Mouse (Mus musculus) kidney, adult 18-20 months (tissue): ENCODE measurements around the gene Unc45b.

Experiments
- DNase-seq: peaks from one replicate; pipeline ENCODE4 v3.0.0; 2021

Unc45b gene

GRCm38 (mm10) chr11:82910250-82910649 is at the start of gene Unc45b:
TSS of gene Unc45b (plus strand) at chr11:82910550.
- DNase-seq = no peak

GRCm38 (mm10) chr11:82860759-82861158 is 49.6 kb upstream of the Unc45b start:
- DNase-seq = no peak

- no peak for DNase-seq
Measured at GRCm38 (mm10) chr11:82861558-82861957, 48.8 kb upstream of the Unc45b start.

- no peak for DNase-seq
Measured at GRCm38 (mm10) chr11:82862638-82863037, 47.7 kb upstream of the Unc45b start.

- no peak for DNase-seq
Measured at GRCm38 (mm10) chr11:82863059-82863458, 47.3 kb upstream of the Unc45b start.

- no peak for DNase-seq
Measured at GRCm38 (mm10) chr11:82863488-82863931, 46.8 kb upstream of the Unc45b start.

GRCm38 (mm10) chr11:82865957-82866356 is 44.4 kb upstream of the Unc45b start:
- DNase-seq = no peak

- no peak for DNase-seq
Measured at GRCm38 (mm10) chr11:82866850-82867564, 43.3 kb upstream of the Unc45b start.

GRCm38 (mm10) chr11:82867956-82868355 is 42.4 kb upstream of the Unc45b start:
- no peak for DNase-seq

- DNase-seq = no peak
Measured at GRCm38 (mm10) chr11:82869506-82870172, 40.7 kb upstream of the Unc45b start.

GRCm38 (mm10) chr11:82870173-82871030 is 39.9 kb upstream of the Unc45b start:
- DNase-seq = peak; percentile 81

- DNase-seq = peak; percentile 96
Measured at GRCm38 (mm10) chr11:82871031-82871446, 39.3 kb upstream of the Unc45b start, which contains the start of gene Rffl. TSS of gene Rffl (minus strand) at chr11:82871210.

- DNase-seq = no peak
Measured at GRCm38 (mm10) chr11:82874924-82875323, 35.4 kb upstream of the Unc45b start.

- no peak for DNase-seq
Measured at GRCm38 (mm10) chr11:82875631-82876030, 34.7 kb upstream of the Unc45b start.

GRCm38 (mm10) chr11:82877726-82878344 is 32.5 kb upstream of the Unc45b start:
- DNase-seq = no peak

GRCm38 (mm10) chr11:82883180-82883579 is 27.2 kb upstream of the Unc45b start:
- no peak for DNase-seq

- DNase-seq = no peak
Measured at GRCm38 (mm10) chr11:82886559-82886958, 23.8 kb upstream of the Unc45b start.

- DNase-seq = peak; percentile 57
Measured at GRCm38 (mm10) chr11:82888491-82888946, 21.8 kb upstream of the Unc45b start.

- DNase-seq = no peak
Measured at GRCm38 (mm10) chr11:82889524-82890341, 20.6 kb upstream of the Unc45b start.

- peak; percentile 96 for DNase-seq
Measured at GRCm38 (mm10) chr11:82890342-82890762, 20.0 kb upstream of the Unc45b start, which contains the start of gene Rad51d. TSS of gene Rad51d (minus strand) at chr11:82890614.

- DNase-seq = no peak
Measured at GRCm38 (mm10) chr11:82891936-82892335, 18.4 kb upstream of the Unc45b start, which contains the start of gene Fndc8. TSS of gene Fndc8 (plus strand) at chr11:82892124.

GRCm38 (mm10) chr11:82897478-82897877 is 12.9 kb upstream of the Unc45b start:
- DNase-seq = no peak
